Mouse (Mus musculus): ENCODE results near the gene Lmcd1. TPM values are rescaled to one million over a fixed set of nuclear protein-coding genes. Genes with fewer than 3 reads are reported as not detected.
"Not testable (repeated sequence)": the region's sequence is repeated elsewhere in the genome, so short reads cannot be mapped to it uniquely, and the experiment has no call there.

Gene Lmcd1
- polyA plus RNA-seq (2014; fragmentation: Nextera tagmentation; extraction: Ambion mirVana), result 17.9 and 18.0 TPM in 2 replicates

GRCm38 (mm10) chr6:112273501-112274205 is at the start of gene Lmcd1:
Lmcd1 (plus strand) TSS chr6:112273758.
- no peaks in the 10 kb centered on the region for H3K9me3 ChIP-seq (ENCODE audit: control insufficient read depth, low read length)
- ATAC-seq (replicated peaks; ENCODE audit: low FRiP score, low TSS enrichment, low read depth) (peak; percentile 90), DNase-seq (ENCODE audit: low spot score) (peak; percentile 84)
- H3K27me3 ChIP-seq (replicated peaks; ENCODE audit: control insufficient read depth, insufficient read depth, low read length), result no peaks in the 10 kb centered on the region
- peaks cover 9% of the 10 kb centered on the region for H3K4me1 ChIP-seq (replicated peaks; ENCODE audit: control insufficient read depth, insufficient read depth, low read length)
- peak within 1 kb of the TSS; percentile 28; the same call in 1 of the 2 replicates for H3K27ac ChIP-seq (ENCODE audit: low read depth)
- peak within 1 kb of the TSS; percentile 26 for H3K4me3 ChIP-seq (ENCODE audit: low read depth, low read length)
- H3K36me3 ChIP-seq (ENCODE audit: control insufficient read depth, insufficient read depth, low read length), result no peaks in the 10 kb centered on the region
- H3K4me2 ChIP-seq (ENCODE audit: low read length), result peak within 1 kb of the TSS; percentile 51
- 3% methylated on average over 21 of the region's 21 CpGs for WGBS
- no peak within 1 kb of the TSS; the same call in 1 of the 2 replicates for H3K9ac ChIP-seq (ENCODE audit: low read length)

DNA sequence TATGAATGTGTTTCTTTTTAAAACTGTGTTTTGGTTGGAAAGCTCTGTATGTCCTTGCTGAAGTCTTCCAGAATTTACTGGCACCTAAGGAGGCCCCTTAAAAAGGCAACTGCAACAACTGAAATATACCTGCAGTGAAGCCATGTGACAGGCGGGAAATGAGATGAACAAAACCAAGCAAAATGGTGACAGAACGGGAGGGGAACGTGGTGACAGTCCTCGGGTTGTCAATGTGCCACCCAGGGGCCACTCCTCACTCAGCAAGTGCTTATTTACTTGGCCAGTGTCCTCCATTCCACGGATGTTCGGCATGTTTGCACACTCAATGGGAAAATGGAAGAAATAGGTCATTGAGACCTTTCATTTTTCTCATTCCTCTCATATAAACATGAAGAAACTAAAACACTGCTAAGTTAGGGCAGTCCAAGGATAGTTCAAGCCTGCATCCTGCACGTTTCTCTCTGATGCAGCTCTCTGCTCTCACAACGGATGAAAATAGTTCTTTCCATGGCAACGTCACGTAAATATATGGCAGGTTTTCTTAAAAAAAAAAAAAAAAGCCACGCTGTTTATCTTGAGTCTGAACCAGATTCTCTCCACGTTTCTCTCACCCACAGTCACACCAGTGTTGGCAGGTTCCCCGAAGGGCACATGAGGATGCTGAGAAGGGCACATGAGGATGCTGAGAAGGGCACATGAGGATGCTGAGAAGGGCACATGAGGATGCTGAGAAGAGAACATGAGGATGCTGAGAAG is 49.5 kb upstream of the Lmcd1 start:
- Histone ChIP-seq H3K36me3 (ENCODE audit: control insufficient read depth, insufficient read depth, low read length) (no peaks in the 10 kb centered on the region), H3K27ac (ENCODE audit: low read depth) (no peak overlapping the region), H3K4me1 (replicated peaks; ENCODE audit: control insufficient read depth, insufficient read depth, low read length) (no peaks in the 10 kb centered on the region), H3K9me3 (ENCODE audit: control insufficient read depth, low read length) (no peaks in the 10 kb centered on the region), H3K9ac (ENCODE audit: low read length) (no peak overlapping the region), H3K4me2 (ENCODE audit: low read length) (no peak overlapping the region), H3K4me3 (ENCODE audit: low read depth, low read length) (no peak overlapping the region), H3K27me3 (replicated peaks; ENCODE audit: control insufficient read depth, insufficient read depth, low read length) (no peaks in the 10 kb centered on the region)
- 66% methylated on average over 13 of the region's 13 CpGs for WGBS
- ATAC-seq (replicated peaks; ENCODE audit: low FRiP score, low TSS enrichment, low read depth) (no peak), DNase-seq (ENCODE audit: low spot score) (no peak)

GRCm38 (mm10) chr6:112236775-112237174 is 36.8 kb upstream of the Lmcd1 start:
- ATAC-seq (replicated peaks; ENCODE audit: low FRiP score, low TSS enrichment, low read depth) (no peak), DNase-seq (ENCODE audit: low spot score) (no peak)
- no peaks in the 10 kb centered on the region for H3K36me3 ChIP-seq (ENCODE audit: control insufficient read depth, insufficient read depth, low read length)
- no peaks in the 10 kb centered on the region for H3K4me1 ChIP-seq (replicated peaks; ENCODE audit: control insufficient read depth, insufficient read depth, low read length)
- H3K27ac ChIP-seq (ENCODE audit: low read depth), result no peak overlapping the region
- H3K27me3 ChIP-seq (replicated peaks; ENCODE audit: control insufficient read depth, insufficient read depth, low read length), result no peaks in the 10 kb centered on the region
- H3K9ac ChIP-seq (ENCODE audit: low read length), result no peak overlapping the region
- H3K4me2 ChIP-seq (ENCODE audit: low read length), result no peak overlapping the region
- no peak overlapping the region for H3K4me3 ChIP-seq (ENCODE audit: low read depth, low read length)
- no peaks in the 10 kb centered on the region for H3K9me3 ChIP-seq (ENCODE audit: control insufficient read depth, low read length)
- 89% methylated on average over 1 of the region's 1 CpGs for WGBS

DNA sequence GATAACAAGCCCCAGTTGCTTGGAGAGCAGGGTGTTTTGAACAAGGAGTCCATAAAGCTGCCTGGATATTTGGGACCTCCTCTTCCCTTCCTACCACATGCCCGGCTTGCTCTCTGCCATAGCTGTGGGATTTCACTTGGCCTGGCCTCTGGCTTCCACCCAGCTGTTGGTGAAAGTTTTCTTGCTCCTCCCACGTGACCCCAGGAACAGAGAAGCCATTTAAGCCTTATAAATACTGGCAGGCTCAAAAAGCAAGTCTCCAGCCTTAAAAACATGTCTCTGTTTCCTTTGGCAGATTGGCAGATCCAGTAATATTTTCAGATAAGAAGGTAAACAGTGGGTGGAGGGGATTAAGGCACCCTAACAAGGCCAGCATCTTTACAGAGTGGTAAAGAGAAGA is 31.3 kb upstream of the Lmcd1 start:
- no peak for ATAC-seq (replicated peaks; ENCODE audit: low FRiP score, low TSS enrichment, low read depth)
- H3K27me3 ChIP-seq (replicated peaks; ENCODE audit: control insufficient read depth, insufficient read depth, low read length), result no peaks in the 10 kb centered on the region
- 69% methylated on average over 2 of the region's 2 CpGs for WGBS

GRCm38 (mm10) chr6:112245639-112246038 is 27.9 kb upstream of the Lmcd1 start:
- WGBS, result 35% methylated on average over 4 of the region's 4 CpGs
- no peaks in the 10 kb centered on the region for H3K9me3 ChIP-seq (ENCODE audit: control insufficient read depth, low read length)
- H3K4me3 ChIP-seq (ENCODE audit: low read depth, low read length), result no peak overlapping the region
- 0 out of 2 replicates have a peak, but pooled peaks cover 6% of the 10 kb centered on the region for H3K4me1 ChIP-seq (replicated peaks; ENCODE audit: control insufficient read depth, insufficient read depth, low read length)
- no peaks in the 10 kb centered on the region for H3K36me3 ChIP-seq (ENCODE audit: control insufficient read depth, insufficient read depth, low read length)
- no peak overlapping the region for H3K4me2 ChIP-seq (ENCODE audit: low read length)
- DNase-seq (ENCODE audit: low spot score) (peak; percentile 59), ATAC-seq (replicated peaks; ENCODE audit: low FRiP score, low TSS enrichment, low read depth) (no peak)
- H3K27me3 ChIP-seq (replicated peaks; ENCODE audit: control insufficient read depth, insufficient read depth, low read length), result no peaks in the 10 kb centered on the region
- no peak overlapping the region for H3K27ac ChIP-seq (ENCODE audit: low read depth)
- H3K9ac ChIP-seq (ENCODE audit: low read length), result no peak overlapping the region

More for the DNA sequence above, 31.3 kb upstream of the Lmcd1 start:
- Histone ChIP-seq H3K27ac (ENCODE audit: low read depth) (no peak overlapping the region), H3K4me2 (ENCODE audit: low read length) (no peak overlapping the region), H3K9ac (ENCODE audit: low read length) (no peak overlapping the region), H3K4me3 (ENCODE audit: low read depth, low read length) (no peak overlapping the region), H3K9me3 (ENCODE audit: control insufficient read depth, low read length) (no peaks in the 10 kb centered on the region), H3K36me3 (ENCODE audit: control insufficient read depth, insufficient read depth, low read length) (no peaks in the 10 kb centered on the region), H3K4me1 (replicated peaks; ENCODE audit: control insufficient read depth, insufficient read depth, low read length) (0 out of 2 replicates have a peak, but pooled peaks cover 6% of the 10 kb centered on the region)
- no peak for DNase-seq (ENCODE audit: low spot score)

- DNase-seq (ENCODE audit: low spot score) (no peak), ATAC-seq (replicated peaks; ENCODE audit: low FRiP score, low TSS enrichment, low read depth) (no peak)
- no peaks in the 10 kb centered on the region for H3K9me3 ChIP-seq (ENCODE audit: control insufficient read depth, low read length)
- no peak overlapping the region for H3K4me3 ChIP-seq (ENCODE audit: low read depth, low read length)
- no peak overlapping the region for H3K9ac ChIP-seq (ENCODE audit: low read length)
- no peaks in the 10 kb centered on the region for H3K36me3 ChIP-seq (ENCODE audit: control insufficient read depth, insufficient read depth, low read length)
- no peak overlapping the region for H3K4me2 ChIP-seq (ENCODE audit: low read length)
- no peaks in the 10 kb centered on the region for H3K27me3 ChIP-seq (replicated peaks; ENCODE audit: control insufficient read depth, insufficient read depth, low read length)
- 0 out of 2 replicates have a peak, but pooled peaks cover 6% of the 10 kb centered on the region for H3K4me1 ChIP-seq (replicated peaks; ENCODE audit: control insufficient read depth, insufficient read depth, low read length)
- H3K27ac ChIP-seq (ENCODE audit: low read depth), result no peak overlapping the region
- WGBS, result 68% methylated on average over 1 of the region's 1 CpGs
Observed at GRCm38 (mm10) chr6:112246636-112247035, 26.9 kb upstream of the Lmcd1 start.

GRCm38 (mm10) chr6:112253943-112254342 is 19.6 kb upstream of the Lmcd1 start:
- H3K27ac ChIP-seq (ENCODE audit: low read depth); H3K27me3 ChIP-seq (replicated peaks; ENCODE audit: control insufficient read depth, insufficient read depth, low read length); H3K4me3 ChIP-seq (ENCODE audit: low read depth, low read length); DNase-seq (ENCODE audit: low spot score); H3K9me3 ChIP-seq (ENCODE audit: control insufficient read depth, low read length); ATAC-seq (replicated peaks; ENCODE audit: low FRiP score, low TSS enrichment, low read depth); H3K9ac ChIP-seq (ENCODE audit: low read length); H3K4me1 ChIP-seq (replicated peaks; ENCODE audit: control insufficient read depth, insufficient read depth, low read length); H3K36me3 ChIP-seq (ENCODE audit: control insufficient read depth, insufficient read depth, low read length); H3K4me2 ChIP-seq (ENCODE audit: low read length): not testable (repeated sequence)
- whole genome bisulfite sequencing, result 92% methylated on average over 2 of the region's 3 CpGs

DNA sequence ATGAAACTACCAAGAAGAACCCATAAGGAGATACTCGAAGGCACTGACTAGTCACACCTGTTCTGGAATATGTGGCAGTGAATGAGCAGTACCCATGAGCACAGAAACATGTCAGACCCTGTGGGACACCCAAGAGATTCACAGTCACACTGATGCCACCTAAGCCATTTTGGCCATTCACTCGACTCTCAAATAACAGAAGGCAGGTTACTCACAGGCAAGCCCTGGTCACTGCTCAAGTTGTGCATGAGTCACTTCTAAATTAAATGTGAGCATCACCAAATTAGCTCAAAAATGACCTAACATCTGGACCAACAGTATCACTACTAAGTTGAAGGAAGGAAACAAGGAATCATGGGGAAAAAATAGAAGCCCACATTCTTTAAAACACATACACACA is 18.6 kb upstream of the Lmcd1 start:
- DNase-seq (ENCODE audit: low spot score), result no peak
- Histone ChIP-seq H3K27ac (ENCODE audit: low read depth) (no peak overlapping the region), H3K4me3 (ENCODE audit: low read depth, low read length) (no peak overlapping the region), H3K4me2 (ENCODE audit: low read length) (no peak overlapping the region), H3K36me3 (ENCODE audit: control insufficient read depth, insufficient read depth, low read length) (no peaks in the 10 kb centered on the region), H3K4me1 (replicated peaks; ENCODE audit: control insufficient read depth, insufficient read depth, low read length) (no peaks in the 10 kb centered on the region; the same call in 1 of the 2 replicates), H3K9me3 (ENCODE audit: control insufficient read depth, low read length) (no peaks in the 10 kb centered on the region), H3K9ac (ENCODE audit: low read length) (no peak overlapping the region), H3K27me3 (replicated peaks; ENCODE audit: control insufficient read depth, insufficient read depth, low read length) (no peaks in the 10 kb centered on the region)
- WGBS, result 86% methylated on average over 2 of the region's 2 CpGs
- ATAC-seq (replicated peaks; ENCODE audit: low FRiP score, low TSS enrichment, low read depth), result no peak
